Mouse (Mus musculus) adrenal gland, adult 8-10 months (tissue): ENCODE measurements around the gene Jak3. TPM values are rescaled to one million over a fixed set of nuclear protein-coding genes. Genes with fewer than 3 reads are reported as not detected.
"Not testable (repeated sequence)": the region's sequence is repeated elsewhere in the genome, so short reads cannot be mapped to it uniquely, and the experiment has no call there.

Experiments used
- DNase-seq: peaks from one replicate; pipeline ENCODE4 v3.0.0; 2022
- total RNA-seq, 4 experiments: library from RNA; stranded (reverse); gene quantifications; 2 replicates each; pipeline ENCODE4 v1.2.4; 2022

Jak3 gene
- total RNA-seq, 4 experiments from 2014 or later, result 10.7 to 21.8 (median 16.6) TPM

DNA sequence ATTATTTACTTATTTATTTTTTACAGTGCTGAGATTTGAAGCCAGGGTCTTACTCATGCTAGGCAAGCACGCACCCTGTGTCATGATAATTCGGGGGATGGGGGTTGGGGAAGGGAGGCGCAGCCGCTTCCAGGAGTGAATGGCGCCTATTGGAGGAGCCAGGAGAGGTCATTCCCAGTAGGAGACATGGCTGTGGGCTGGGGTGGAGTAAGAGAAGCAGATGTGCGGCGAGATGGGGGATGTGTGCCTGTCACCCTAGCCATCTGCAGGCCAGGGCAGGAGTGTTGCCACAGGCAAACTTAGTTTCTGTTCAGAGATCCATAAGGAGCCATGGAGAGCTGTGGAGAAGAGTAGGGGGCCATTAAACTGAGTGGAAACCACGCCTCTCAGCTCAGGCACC lies 11.5 kb downstream of the Jak3 start:
- no peak for DNase-seq

DNA sequence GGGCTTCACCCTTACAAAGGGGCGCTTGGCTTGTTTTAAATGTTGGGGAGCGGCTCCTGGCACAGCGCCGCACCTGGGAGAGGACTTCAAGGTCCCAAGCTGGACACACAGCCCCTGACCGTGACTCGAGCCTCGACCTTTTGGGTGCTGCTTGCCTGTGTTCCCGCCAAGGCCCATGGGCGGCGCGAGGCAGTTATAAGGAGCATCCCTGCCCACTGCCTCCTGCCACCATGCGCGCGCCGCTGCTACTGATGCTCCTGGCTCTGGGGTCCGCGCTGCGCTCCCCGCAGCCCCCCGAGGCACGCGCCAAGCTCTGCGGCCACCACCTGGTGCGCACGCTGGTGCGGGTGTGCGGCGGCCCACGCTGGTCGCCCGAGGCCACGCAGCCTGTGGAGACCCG lies 12.9 kb downstream of the Jak3 start, which contains the start of gene Insl3:
Insl3 (plus strand) TSS at position 187 of the 400 bp plus-strand sequence.
- no peak for DNase-seq

DNA sequence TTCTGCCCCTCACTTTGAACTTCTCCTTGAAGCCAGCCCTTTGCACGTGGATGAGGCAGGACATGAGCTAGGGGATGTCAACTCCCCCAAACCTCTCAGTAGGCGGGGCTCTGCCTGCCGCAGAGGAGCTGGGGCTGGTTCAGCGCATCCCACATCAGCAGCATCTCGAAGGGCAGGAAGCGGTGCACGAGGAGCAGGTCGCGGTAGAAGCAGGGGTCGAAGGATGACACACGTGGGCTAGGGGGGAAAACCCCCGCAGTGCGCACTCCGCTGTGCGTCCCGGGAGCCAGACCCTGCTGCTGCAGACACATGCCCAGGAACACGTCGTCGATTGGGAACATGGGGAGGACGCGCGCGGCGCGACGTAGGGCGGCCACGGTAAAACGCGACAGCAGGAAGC lies 16.4 kb downstream of the Jak3 start:
- no peak for DNase-seq

DNA sequence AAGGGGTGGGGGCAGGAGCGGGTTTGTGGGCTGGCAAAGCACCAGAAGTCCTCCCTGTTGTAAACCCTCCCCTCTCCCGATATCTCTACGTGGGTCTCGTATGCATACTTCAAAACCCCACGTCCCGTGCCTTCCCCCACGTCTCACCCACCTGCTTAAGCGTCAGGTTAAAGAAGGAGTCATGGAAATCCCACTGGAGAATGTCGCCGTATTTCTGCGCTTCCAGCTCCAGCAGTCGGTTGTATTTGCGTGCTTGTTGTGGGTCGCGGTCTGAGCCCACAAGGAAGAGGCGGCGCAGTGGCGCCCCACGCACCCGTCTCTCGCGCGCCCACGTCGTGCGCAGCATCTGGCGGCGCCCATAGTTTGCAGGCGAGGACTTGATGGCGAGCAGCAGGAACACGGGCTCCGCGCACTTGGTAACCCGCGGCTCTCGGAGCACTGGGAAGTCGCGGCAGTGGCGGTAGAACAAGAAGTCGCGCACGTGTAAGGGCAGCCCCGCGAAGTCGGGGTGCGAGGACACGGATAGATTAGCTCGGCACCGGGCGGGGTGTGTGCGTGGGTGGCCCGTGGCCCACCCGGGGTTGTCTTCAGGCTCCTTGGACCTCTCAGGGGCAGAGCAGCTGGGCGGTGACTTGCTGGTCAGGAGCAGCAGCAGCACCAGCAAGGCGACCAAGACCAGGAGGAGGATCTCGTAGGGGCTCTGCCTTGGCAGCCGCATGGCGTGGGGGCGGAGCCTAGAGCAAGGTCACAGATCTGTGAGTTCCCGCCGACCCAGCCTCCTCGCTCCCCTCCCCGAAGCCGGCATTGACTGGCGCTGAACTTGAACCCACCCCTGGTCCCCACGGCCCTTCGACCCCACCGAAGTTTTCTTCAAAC lies 17.3 kb downstream of the Jak3 start:
- DNase-seq, result no peak

DNA sequence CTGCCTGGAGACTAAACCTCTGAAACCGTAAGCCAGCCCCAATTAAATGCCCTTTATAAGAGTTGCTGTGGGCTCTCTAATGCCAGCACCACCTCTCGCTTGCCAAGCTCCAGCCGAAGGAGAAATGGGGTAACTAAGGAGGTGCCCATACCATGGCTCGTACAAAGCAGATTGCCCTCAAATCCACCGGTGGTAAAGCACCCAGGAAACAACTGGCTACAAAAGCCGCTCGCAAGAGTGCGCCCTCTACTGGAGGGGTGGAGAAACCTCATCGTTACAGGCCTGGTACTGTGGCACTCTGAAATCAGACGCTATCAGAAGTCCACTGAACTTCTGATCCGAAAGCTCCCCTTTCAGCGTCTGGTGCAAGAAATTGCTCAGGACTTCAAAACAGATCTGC lies 19.4 kb downstream of the Jak3 start:
- not testable (repeated sequence) for DNase-seq

DNA sequence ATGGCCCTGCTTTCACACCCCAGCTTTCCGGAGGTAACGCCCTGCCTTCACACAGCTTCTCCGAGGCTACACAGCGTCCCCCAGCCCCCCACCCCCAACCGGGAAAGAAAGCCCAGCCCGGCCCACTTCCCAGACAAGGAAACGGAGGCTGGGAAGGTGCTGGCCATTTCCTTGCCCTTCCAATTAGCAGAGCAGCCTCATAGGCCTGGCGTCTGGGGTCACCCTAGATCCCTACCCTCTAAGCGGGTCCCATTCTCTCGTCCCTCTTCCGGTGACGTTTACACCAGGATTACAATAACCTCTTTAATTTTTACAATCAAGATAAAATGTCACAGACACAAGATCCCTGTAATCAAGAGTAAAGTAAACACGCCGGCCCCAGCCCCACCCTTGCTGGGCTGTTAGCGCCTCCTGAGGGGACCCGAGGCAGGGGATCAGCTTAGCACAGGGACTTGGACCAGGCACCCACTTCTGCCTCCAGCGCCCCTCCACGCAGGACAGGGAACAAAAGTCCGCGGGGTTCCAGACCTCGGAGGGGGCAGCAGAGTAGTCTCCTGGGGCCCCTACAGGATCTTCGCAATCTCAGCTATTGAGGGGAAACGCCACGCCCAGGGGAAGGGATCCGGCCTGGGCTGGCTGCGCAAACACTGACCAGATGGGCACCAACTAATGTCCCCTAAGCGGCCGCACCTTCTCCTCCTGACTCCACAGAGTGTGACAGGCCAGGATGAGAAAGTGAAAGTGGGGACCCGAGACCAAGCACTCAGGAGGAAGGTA lies 24.6 kb downstream of the Jak3 start:
- no peak for DNase-seq

GRCm38 (mm10) chr8:71701414-71702086 lies 25.5 kb downstream of the Jak3 start, which contains the start of gene B3gnt3:
B3gnt3 (minus strand) TSS chr8:71701789.
- no peak for DNase-seq

DNA sequence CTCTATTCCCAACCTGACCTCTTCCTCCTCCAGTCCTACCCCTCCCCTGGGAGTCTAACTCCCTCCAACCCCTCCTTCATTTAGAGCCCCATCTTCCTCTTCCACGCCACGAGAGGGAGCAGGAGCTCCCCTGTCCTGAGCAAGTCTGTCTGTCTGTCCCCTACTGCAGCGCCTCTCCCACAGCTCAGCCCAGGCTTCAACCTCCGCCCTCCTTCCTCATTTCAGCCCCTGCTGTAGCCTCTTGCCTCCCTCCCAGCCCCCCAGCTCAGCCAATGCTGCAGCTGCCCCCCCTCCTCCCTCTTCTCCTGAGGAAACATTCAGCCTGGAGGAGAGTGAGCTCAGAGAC lies 26.0 kb downstream of the Jak3 start:
- DNase-seq, result no peak

GRCm38 (mm10) chr8:71702923-71703322 lies 26.8 kb downstream of the Jak3 start:
- no peak for DNase-seq

GRCm38 (mm10) chr8:71703400-71703799 lies 27.3 kb downstream of the Jak3 start:
- DNase-seq, result not testable (repeated sequence)

GRCm38 (mm10) chr8:71707874-71708273 lies 31.8 kb downstream of the Jak3 start:
- no peak for DNase-seq

DNA sequence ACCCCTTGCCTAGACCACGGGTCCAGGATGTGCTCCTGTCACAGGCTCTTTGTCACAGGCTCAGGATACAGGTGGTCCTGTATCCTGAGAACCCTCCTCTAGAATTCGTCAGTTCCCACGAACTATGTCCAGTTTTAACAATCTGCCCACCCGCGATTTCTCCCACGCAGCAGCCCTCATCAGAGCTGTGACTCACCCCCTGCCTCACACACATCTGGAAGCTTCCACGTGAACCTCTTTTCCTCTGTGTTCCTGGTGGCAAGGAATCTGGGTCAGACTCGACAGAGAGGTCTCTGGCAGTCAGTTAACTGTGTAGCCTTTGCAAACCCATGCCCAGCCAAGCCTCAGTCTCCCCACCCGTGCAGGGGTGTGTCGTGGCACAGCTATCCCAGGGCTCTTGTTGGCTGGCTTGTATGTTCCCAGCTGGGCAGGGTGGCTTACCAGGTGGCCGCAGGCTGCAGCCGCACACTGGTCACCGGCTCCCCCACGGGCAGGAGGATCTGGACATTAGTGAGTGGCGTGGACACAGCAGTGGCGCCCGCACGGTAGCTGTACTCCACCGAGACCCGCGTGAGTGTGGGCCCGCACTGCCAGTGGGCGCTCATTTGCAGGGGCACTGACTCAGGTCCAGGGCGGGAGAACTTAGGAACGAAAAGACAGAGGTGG lies 33.2 kb downstream of the Jak3 start:
- DNase-seq, result no peak

DNA sequence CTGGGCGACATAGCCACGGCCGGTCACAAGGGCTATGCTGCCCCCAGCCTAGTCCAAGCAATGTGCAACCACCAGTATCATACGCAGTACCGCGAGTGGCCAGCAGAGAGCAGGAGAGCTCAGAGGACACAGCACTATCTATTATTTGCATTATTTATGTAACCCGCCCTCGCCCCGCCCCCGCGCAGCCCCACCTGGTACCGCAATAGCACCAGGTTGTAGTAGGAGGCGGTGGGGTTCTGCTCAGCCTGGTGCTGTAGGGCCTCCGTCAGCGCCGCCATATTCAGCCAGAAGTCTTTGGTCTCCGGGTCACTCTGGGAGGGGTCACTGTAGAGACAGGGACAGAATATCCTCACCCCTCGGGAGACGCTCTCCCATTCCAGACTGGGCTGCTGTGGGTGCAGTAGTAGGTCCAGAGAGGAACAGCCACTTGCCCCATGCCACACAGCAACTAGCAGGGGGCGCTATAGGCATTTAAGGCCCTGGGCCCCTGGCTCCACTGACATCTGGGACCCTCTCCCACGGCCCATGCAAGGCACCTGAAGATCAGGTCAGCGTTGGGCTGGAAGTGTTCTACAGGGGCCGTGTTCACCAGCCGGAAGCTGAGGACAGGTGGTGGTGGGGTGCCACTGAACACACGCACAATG lies 33.8 kb downstream of the Jak3 start:
- peak; percentile 45 for DNase-seq

- no peak for DNase-seq
Measured at GRCm38 (mm10) chr8:71711574-71711973, 35.5 kb downstream of the Jak3 start.

GRCm38 (mm10) chr8:71715531-71715930 lies 39.4 kb downstream of the Jak3 start:
- DNase-seq, result no peak

DNA sequence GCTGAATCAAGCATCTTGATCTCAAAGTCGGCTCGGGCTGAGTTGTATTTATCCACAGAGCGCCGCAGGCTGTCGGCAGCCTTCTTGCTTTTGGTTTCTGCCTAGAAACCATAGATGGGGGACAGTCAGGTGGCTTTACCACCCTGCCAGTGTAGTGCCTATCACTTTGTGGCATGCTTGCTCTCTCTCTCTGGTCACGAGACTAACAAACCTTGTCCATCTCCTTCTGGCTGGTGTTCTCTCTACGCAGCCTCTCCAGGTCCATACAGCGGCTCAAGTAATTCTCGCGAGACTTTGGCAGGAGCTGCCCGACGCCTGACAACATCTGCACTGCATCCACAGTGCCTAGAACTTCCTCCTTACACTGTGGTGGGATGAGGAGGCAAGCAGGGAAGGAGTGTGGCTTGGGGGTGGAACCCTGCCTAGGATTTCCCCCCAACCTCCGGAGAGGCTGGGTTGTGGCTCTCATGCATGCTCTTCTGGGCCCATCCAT lies 40.5 kb downstream of the Jak3 start:
- DNase-seq, result no peak

DNA sequence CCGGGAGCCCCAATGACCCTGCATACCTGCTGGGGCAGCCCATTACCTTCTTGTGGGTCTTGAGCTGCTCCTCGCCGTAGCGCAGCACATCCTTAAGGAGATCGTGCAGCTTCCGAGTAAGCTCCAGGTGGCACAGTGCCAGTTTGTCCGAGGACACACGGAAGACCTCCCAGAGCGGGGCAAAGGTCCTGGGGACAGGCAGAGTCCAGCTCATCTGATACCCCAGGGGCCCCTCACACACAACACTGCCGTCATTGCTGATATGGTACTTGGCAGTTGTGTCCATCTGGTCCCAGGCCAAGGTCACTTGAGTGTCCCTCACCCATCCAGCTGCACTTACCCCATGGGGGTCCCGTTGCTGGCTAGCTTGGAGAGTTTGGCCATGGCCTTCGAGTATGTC lies 41.0 kb downstream of the Jak3 start:
- no peak for DNase-seq

GRCm38 (mm10) chr8:71718252-71718651 lies 42.2 kb downstream of the Jak3 start:
- DNase-seq, result no peak

DNA sequence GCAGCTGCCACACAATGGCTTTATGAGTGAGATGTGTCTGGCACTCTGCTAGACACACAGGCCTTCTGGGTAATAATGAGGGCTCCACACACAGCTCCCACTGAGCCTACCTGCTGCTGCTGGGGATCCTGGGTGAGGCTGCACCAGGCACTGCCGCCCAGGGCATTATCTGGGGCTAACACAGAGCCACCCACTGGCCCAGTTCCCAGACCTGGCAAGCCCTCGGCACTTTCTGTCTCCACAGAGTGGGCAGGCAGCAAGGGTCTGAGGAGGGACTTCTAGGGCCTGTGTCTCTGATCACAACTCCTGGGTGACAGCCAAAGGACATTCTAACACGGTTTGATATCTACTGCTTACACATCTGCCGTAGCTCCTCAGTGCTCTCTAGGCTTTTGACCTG lies 43.1 kb downstream of the Jak3 start:
- no peak for DNase-seq

DNA sequence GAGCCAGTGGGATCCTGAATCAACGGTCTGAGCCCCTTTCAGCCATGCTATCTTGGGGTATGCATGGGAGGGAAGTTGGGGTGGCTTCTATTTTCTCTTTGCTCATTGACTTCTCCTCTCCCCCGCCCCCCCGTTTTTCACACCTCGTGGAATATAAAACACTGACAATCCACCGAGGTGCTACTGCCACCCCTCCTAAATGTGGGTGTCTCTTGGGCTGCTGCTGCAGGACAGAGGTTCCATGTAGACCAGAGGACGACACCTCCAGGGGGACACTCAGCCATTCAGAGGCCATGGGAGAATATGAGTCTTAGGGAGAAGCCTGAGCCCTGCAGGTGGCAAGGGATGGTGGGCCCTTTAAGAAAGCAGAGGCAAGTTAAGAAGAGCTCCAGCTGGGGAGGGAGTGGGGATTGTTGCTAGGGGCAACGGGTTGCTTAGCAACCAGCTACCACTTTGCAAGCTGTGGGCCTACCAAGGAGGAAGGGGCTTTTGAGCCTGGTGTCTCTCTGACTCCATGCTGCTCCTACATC lies 43.9 kb downstream of the Jak3 start:
- DNase-seq, result no peak

GRCm38 (mm10) chr8:71723047-71723551 lies 47.0 kb downstream of the Jak3 start:
- no peak for DNase-seq
